Mouse (Mus musculus) skeletal muscle tissue, adult 2 months (tissue): ENCODE data around the gene Gm27021.

Source experiments
- DNase-seq: peaks from one replicate; pipeline ENCODE4 v3.0.0-alpha.2; 2012; ENCODE audit warnings: low read depth, low spot score

Gene Gm27021

DNA sequence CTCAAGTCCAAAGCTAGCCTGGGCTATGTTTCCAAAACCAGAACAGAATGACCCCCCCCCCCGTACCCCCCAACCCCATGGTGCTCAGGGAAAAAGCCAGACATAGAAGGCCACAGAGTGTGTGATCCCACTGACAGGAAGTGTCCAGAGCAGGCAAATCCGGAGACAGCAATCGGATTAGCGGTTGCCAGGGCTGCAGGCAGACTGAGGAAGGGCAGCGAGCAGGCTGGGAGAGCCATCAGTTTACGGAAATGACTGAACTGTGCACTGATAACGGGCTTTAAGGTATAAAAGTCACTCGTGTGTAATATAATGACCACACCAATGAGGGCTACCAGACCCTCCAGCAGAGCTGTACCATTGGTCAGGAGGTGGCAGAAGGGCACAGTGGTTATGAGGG, 26.6 kb downstream of the Gm27021 start:
- no peak for DNase-seq

DNA sequence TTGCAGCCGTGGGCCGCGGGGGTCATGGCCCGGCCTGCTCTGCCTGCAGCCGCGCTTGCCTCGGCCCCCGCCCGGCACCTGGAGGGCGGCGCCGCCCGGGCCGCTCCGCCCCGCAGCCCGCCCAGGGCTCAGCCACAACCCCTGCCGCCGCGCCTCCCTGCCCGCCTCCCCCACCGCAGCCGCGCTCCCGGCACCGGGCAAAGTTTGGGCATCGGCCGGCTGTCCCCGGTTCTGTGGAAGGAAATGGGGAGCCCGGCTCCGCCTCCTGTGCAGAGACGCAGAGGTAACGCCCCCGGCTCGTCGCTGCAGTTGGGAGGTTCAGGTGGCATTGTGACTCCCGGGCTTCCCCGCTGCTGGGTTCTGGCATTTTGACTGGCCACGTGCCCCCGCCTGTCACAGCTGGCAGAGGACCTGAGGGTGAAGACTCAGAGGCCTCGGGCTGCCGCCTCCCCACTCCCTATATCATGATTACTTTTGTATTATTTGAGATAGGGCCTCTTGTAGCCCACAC, 33.5 kb downstream of the Gm27021 start:
- DNase-seq: peak; percentile 34

DNA sequence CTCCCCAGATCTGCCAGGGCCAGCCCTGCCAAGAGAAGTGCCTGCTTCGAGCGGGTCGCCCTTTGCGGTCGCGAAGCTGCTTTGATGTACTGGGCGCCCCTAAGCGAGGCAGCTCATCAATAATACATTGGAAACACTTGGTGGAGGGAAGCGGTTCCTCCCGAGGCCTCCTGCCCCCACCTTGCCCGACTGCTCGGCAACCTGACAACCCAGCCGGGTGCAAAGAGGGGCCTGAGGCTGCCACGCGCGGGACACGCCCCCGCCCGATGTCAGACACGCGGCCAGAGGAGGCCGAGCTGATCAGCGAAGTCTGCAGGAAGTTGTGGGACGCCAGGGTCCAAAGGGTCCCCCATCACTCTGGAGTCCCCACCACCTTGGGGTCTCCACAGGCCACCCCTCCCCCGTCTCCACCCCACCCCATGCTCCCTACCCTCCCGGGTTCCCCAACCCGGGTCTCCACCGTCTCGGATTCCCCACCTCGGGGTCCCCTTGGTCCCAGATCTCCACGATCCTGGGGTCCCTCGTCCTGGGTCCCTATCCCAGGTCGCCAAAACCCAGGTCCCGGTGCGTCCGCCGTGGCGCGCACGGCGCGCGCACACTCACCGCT, 34.1 kb downstream of the Gm27021 start:
- DNase-seq: no peak

DNA sequence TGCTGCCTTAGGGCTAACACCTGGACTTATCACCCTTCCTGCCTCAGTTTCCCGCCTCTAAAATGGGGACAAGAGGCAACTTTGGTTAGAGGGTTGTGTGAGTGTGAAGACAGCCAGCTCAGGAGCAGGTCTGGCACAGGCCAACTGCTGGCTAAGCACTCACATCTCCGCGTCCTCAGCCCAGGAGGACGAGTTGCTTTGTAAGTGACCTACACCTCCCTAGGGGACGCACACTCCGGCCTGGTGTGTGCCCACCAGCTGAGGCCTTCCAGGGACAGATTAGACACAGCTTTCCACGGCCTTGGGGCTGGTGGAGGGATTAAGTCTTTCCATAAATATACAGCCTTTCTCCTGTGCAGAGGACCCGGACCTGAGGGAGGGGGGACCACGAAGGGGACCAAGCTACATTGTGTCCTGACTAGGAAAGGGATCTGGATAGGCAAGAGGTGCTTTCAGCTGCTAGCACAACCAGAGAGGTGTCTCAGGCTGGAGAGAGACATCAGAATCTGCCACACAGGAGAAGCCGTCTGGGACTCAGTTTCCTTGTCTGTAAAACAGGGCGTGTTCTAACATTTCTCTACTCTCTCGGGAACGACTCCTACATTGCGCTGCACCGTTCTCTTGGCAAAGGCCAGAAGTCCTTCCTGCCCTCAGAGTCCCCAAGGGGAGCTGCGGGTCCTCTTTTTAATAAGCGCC, 34.8 kb downstream of the Gm27021 start:
- DNase-seq: no peak

DNA sequence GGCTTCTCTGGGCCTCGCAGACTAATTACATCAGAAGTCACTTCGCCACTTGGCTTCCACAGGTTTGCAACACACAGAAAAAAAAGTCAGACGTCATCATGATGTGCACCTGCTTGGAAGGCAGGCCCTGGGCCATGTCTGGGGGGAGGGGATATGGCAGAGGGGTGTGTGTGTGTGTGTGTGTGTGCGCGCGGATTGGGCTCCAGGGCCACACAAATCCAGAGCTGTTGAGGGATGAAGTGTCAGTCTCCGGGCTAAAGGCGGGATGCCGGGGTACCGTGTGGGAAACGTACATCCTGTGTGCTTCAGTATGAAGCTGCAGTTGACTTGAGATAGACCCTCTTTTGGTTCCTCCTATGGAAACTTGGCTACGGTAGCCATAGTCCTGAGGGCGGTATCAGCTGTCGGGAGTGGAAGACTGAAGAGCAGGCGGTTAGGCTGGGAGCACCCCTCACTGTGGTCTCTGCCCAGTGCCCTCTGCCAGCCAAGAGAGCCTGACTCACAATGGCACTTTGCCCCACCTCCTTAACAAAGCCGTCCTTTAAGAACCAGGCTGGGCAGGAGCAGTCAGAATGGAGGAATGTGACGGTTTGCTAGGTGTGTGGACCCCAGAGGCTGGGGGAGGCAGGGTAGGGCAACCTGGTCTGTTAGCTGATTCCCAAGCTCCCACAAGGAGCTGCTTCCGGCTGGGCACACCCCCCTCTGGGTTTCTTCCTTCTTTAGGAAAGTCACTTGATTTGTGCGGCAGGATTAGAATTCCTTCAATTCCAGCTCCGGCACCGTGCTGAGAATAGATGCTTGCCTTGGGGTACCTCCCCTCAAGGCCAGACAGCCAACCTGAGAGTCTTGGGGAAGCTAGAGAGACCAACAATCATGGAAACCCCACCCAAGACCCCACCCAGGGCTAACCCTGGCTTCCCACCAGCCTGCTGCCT, 36.2 kb downstream of the Gm27021 start:
- DNase-seq: no peak

DNA sequence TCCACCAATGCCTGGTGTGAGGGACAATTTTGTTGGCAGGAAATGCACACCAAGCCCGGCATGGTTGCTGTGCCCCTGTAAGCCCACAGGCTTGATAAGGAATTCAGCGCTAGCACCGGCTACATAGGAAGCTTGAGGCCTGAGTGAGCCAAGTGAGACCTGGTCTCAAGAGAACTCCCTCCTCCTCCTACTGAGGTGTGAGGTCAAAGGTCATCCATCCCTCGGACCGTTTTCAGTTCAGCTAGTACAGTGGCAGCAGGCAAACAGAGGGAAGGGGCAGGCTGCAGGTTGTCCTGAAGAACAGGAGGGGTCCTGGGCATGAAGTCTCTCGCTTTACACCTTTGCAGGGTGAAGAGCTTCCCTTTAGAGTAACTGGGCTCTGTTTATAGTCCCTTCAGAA, 37.0 kb downstream of the Gm27021 start:
- DNase-seq: no peak

DNA sequence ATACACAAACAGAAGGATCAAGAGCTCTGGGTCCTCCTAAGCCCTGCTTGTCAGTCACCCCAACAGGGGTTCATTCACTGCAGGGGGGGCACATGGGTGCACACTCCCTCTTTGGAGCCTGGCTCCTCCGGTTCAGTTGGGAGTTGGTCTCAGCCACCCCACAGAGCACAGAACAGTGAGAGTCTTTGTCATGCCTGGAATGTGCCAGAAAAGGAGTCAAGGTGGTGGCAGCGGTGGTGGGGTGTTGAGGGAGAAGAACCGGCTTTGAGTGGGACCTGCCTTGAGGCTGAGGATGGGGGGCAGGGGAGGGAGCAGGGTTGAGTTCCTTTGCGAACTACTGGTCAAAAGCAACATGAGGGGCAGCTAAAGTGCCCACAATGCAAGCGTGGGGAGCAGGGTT, 37.8 kb downstream of the Gm27021 start:
- no peak for DNase-seq

DNA sequence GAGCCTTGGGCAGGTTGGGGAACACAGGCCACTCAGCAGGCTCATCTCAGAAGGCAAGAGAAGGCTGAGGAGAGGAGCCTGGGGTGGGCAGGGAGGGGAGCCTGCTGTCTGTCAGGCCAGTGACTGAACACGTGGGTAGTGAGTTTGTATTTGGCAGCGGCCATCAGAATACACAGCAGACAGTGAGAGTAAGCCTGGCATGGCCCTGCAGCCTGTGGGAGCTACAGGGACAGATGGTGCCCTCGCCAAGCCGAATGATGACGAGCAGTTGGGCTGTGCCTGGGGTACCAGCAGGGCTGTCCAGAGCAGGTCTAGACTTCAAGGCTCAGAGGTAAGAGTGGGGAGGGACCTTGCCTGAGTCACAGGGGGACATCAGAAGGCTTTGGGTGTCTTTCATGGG, 40.6 kb downstream of the Gm27021 start:
- no peak for DNase-seq

DNA sequence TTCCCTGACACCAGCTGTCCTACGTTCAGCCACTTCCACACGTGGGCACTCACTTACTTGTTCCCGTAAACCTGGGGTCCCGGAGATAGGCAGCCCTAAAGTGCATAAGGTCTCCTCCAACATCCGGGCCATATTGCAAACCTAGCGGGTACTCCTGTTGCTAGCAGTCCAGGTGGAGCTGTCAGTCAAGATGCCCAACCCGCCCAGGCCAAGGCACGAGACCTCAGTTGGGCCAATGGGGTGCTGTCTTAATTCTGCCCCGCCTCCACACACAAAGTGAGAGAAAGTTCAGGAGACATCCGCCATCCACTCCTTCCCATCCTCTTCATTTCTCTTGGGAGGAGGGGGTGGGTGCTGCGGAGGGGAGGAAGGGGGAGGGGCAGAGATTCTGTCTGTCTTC, 41.4 kb downstream of the Gm27021 start:
- DNase-seq: no peak

DNA sequence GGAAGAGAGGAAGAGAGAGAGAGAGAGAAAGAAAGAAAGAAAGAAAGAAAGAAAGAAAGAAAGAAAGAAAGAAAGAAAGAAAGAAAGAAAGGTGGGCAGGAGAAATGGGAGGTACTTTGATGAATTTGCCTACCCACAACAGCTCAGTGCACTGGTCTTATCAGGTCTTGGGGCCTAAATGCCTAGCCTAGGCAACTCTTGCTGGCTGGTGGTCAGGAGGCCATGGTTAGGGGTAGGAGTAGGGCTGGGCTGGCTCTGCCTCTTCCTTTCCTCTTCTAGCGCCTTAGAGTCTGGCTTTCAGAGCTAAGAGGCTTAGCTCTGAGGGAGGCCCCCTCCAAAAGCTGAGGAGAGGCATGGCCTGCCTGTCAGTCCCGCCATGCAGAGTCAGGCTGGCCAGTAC, 44.3 kb downstream of the Gm27021 start:
- DNase-seq: no peak

DNA sequence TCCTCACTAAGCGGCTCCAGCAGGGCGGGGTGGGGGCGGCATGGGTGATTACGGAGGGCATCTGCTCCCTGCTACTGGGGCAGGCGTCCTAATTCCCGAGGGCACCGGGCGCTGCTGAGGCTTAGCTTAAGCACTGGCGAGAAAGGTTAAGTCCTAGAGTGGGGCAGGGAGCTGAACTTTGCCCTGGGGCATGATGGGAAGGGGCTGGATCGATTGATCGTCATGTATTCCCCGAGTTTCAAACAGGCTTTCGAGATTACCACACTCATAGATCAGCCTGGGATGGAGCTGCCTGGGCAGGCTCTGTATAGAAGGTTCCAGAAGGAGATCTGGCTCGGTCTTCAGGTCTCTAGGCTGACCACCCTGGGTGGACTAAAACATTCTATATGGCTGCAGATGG, 45.7 kb downstream of the Gm27021 start:
- no peak for DNase-seq

DNA sequence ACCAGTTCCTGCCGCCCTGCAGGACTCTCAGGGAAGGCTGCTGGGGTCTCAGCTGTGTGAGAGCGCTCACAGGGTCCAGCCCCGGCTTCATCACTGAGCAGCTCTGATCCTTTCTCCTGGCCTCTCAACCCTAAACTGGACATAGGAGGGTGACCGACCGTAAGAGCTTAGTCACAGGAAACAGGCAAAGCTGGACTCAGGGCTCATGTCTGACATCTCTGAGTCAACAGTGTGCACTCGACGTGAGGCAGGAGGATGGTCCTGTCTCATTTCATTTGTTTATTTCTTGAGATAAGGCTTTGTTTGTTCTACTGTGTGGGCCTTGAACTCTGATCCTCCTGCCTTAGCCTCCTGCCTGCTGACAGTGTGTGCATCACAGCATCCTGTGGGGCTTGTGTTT, 47.4 kb downstream of the Gm27021 start:
- DNase-seq: no peak

DNA sequence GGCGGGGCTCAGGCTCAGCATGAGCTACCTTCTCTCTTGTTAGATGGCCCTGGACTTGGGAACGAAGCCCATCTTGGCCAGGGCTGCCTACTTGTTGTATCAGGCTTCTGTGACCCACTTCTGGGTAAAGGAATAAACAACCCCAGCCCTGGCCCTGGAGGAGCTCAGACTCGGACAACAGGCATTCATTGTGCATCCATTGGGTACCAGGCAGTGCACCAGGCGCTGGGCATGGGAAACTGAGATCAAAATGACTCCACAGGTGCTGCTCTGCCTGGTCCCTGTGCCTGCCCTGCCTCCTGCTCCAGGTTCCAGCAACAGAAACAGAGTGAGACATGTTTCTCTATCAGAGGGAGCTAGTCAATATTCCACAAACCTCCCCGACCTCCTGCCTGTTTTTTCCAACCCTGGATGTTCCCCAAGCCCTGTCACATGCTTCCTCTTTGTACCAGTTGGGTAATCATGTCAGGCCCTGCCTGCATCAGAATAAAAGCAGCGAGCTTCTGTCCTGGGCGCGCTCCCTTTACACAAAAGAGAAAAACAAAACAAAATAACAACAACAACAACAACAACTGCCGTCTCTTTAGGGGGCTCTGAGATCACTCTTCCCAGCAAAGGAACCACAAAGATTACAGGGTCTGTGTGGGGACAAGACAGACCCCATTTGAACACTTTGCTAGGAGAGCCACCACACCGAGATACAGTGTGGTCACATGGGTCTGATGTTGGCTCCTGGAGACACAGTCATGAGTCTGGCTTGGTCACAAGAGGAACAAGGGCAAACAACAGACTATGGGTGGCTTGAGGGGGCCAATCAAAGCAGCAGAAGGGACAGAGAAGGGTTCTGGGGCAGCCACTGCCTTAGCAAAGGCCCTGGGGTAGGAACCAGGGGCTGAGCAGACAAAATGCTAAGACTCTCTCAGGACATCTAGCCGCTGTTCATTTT, 48.4 kb downstream of the Gm27021 start:
- no peak for DNase-seq

DNA sequence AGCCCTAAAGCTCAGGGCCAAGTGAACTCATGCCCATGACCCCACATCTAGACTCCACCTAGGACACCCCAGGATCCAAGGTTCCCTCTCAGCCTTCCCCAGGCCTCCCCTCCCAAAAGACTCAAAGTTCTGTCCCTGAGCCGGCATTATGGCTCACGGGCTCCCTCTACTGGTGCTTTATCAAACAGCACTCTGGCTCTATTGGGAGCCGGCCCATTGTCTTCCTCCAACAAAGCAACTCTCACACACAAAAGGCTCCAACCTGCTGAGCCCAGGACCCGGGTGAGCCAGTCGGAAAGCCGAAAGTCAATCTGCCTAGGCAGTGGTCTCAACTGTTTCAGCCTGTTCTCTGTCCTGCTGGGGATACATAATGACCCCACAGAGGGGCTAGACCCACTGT, 49.8 kb downstream of the Gm27021 start:
- DNase-seq: no peak

DNA sequence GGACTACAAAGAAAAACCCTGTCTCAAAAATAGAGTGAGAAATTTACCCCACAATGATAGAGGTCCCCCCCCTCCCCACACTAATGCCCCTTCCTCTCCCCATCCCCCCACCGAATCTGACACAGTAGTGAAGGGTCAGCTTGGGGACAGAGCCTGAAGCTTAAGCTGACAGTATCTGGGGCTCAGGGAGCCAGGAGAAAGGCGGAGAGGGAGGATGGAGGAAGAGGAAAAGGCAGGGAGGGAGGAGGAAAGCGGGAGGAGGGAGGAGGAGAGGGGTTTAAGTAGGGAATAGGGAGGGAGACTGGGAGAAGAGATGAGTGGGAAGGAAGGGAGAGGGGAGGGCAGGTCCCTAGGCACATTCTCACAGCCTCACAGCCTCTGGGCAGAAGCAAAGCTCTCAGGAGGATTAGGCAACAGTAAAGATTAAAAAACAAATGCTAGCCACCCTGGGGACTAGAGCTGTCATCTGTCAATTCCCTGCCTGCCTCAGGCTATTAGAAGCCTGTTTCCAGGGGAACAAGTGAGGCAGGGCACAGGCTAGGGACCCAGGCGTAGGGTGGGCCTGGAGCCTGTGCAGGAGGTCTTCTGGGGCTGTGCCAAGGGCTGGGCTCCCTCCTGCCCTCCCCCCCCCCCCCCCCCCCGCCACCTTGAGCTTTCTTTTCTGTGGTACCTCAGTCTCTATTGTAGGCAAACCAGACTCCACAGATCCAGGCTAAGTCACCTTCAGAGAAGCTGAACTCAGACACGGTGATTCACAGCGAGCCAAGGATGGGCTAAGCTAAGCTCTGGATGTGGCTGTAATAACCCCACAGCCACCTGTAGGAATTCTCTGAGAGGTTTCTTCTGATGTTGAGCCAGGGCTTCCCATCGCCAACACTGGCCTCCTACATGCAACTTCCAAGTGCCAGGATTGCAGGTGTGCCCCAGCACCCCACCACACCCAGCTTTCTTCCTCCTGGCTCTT, 50.9 kb downstream of the Gm27021 start:
- no peak for DNase-seq

DNA sequence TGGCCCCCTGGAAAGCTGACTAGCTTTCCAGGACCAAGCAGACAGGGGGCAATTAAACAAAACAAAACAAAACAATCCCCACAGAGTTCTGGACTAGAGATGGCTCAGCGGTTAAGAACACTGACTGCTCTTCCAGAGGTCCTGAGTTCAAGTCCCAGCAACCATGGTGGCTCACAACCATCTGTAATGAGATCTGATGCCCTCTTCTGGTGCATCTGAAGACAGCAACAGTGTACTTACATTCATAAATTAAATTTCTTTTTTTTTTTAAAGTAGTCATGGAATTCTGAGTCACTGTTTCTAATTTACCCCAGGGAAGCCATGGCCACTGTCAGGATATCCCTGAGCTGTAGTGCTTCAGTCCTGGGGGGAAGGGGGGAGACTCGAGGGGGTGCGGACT, 53.4 kb downstream of the Gm27021 start:
- no peak for DNase-seq

DNA sequence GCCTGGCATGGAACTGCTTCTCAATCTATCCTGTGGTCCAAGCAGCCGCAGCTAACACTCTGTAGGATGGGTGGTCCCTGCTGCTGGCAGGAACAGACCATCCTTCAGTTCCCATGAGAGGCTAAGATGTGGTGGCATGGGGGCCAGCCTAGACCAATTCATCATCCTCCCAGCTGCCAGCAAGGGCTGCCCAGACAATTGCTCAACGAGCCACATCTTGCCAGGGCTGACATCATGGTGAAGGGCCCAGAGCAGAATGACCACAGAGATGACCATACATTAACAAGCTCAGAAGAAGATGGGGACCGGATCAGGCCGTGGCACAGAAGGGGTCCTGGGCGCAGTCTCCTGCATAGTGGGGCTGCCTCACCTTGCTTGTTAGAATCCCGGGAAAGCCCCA, 57.1 kb downstream of the Gm27021 start:
- DNase-seq: no peak

DNA sequence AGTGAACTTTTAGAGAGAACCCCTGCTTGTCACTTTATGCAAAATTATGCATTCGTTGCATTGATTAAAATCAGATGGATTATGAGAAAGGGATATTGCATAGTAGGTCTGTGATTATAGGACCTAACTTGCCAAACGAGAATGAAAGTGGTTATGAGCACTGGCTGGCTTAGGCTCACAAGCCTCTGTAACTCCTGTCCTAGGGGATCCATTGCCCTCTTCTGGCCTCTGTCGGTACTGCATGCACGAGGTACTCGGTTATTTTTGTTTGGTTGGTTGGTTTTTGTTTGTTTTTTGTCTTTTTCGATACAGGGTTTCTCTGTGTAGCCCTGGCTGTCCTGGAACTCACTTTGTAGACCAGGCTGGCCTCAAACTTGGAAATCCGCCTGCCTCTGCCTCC, 60.0 kb downstream of the Gm27021 start:
- peak; percentile 50 for DNase-seq

DNA sequence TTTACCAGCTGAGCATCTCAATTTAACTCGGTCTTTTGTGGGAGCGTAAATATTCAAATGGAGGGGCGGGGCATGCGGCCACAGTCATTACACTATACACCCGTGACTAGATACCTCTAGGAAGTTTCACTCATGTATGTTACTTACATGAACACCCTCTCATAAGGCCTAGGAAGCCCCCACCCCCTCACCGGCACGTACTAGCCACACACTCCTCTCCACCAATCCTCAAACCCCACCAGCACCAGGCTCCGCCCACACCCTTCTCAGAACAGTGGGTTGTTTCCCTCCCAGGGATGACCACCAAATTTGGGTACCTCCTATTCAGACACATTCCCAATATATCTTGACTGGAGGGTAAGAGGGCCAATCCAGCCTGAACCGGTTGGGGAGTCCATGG, 60.4 kb downstream of the Gm27021 start:
- no peak for DNase-seq

DNA sequence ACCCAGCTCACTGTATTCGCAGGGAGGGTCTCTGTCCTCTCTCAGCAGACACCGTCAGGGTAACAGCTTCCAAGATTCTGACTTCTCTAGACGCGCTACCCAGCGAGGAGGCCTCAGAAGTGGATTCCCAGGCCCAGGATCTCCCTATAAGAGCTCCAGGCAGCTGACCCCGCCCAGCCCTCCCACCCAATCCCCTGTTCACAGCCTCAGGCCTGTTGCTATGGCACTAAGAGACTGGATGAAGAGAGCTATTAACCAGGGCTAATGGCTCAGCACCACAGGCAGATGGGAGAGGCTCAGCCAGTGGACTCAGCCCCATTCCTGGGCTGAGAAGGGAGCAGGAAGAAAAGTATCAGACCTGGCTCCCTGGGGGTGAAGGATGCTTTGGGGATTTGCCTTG, 65.2 kb downstream of the Gm27021 start:
- no peak for DNase-seq
